Mouse (Mus musculus): ENCODE data around the gene Gm11733. TPM values are rescaled to one million over a fixed set of nuclear protein-coding genes. Genes with fewer than 3 reads are reported as not detected.

Gene Gm11733
- total and polyA plus RNA-seq, 3 experiments = 0.10 TPM; not detected in 2

GRCm38 (mm10) chr11:117475669-117476068, 8.5 kb upstream of the Gm11733 start:
- Histone ChIP-seq H3K4me1 (ENCODE audit: control insufficient read depth in 1 of 2, insufficient read depth in 2 of 2) (peaks cover 41 to 86% of the 10 kb centered on the region in 2 experiments), H3K36me3 (replicated peaks in 1 of 2; ENCODE audit: control insufficient read depth in 1 of 2, insufficient read depth in 1 of 2, low read length in 1 of 2) (peaks cover 0 to 5% of the 10 kb centered on the region in 2 experiments), H3K9ac (ENCODE audit: insufficient read depth, low read depth) (peak overlapping the region; percentile 87), H3K27me3 (replicated peaks) (no peaks in the 10 kb centered on the region), H3K4me2 (ENCODE audit: insufficient read depth, low read depth, poor library complexity, severe bottlenecking) (peak overlapping the region; percentile 64), H3K79me2 (replicated peaks; ENCODE audit: control insufficient read depth, extremely low read depth, insufficient read depth, poor library complexity, severe bottlenecking) (no peaks in the 10 kb centered on the region), H3K4me3 (replicated peaks in 1 of 3; ENCODE audit: low read depth in 2 of 3, low read length in 2 of 3, poor library complexity in 1 of 3) (peak overlapping the region; percentile 43 to 79 (median 58)), H3K27ac (ENCODE audit: insufficient read depth, low read depth) (peak overlapping the region; percentile 82), H3K9me3 (replicated peaks; ENCODE audit: low read length) (peaks cover 24% of the 10 kb centered on the region)
- dilution Hi-C loops (cut with MboI; ENCODE audit: extremely low pct_ligation_motif_present, extremely low pct_unique_long_range_greater_than_20kb, low sequenced_read_pairs) = no loop called here
- peak; percentile 89 for DNase-seq (ENCODE audit: extremely low read depth)
- in situ Hi-C loops (cut with MboI; ENCODE audit: low pct_ligation_motif_present, low pct_unique_long_range_greater_than_20kb, low sequenced_read_pairs) = loop anchor here (5.0 to 10.0 kb wide), 4 partner anchors 48 to 349 kb away; partner anchors contain the start of genes Afmid and Tk1
- TF ChIP-seq MYC (IDR thresholded peaks at IDR 0.05; ENCODE audit: low read depth, low read length) = 0 out of 2 replicates have a peak, but pooled peaks have one; percentile 39
- peak; percentile 84 for TF ChIP-seq POLR2A (IDR thresholded peaks at IDR 0.05; ENCODE audit: low read depth, low read length)
- TF ChIP-seq MXI1 (IDR thresholded peaks at IDR 0.05; ENCODE audit: low read depth, low read length) = peak; percentile 41; the same call in 1 of the 2 replicates
- no peak for TF ChIP-seq GABPA (IDR thresholded peaks at IDR 0.05; ENCODE audit: insufficient replicate concordance, low read depth, low read length)
- peak; percentile 12 for TF ChIP-seq ELF1 (IDR thresholded peaks at IDR 0.05; ENCODE audit: low read depth, low read length)
- no peak; the same call in 1 of the 2 replicates for TF ChIP-seq RCOR1 (conservative IDR thresholded peaks at IDR 0.05; ENCODE audit: low read depth, low read length)
- TF ChIP-seq TCF12 (IDR thresholded peaks at IDR 0.05; ENCODE audit: low read depth, low read length) = peak; percentile 66
- TF ChIP-seq MAZ (IDR thresholded peaks at IDR 0.05; ENCODE audit: low read depth, low read length) = peak; percentile 84
- TF ChIP-seq UBTF (IDR thresholded peaks at IDR 0.05; ENCODE audit: low read depth, low read length) = no peak
- peak; percentile 27; the same call in 1 of the 2 replicates for TF ChIP-seq SIN3A (IDR thresholded peaks at IDR 0.05; ENCODE audit: low read length)
- TF ChIP-seq ZMIZ1 (IDR thresholded peaks at IDR 0.05; ENCODE audit: low read depth, low read length) = peak; percentile 55; the same call in 1 of the 2 replicates
- no peak for TF ChIP-seq EP300 (IDR thresholded peaks at IDR 0.05; ENCODE audit: low read length)
- TF ChIP-seq NELFE (IDR thresholded peaks at IDR 0.05; ENCODE audit: low read depth, low read length) = peak; percentile 46; the same call in 1 of the 2 replicates
- peak; percentile 53; the same call in 1 of the 2 replicates for TF ChIP-seq NRF1 (IDR thresholded peaks at IDR 0.05; ENCODE audit: low read depth, low read length)
- TF ChIP-seq IRF4 (IDR thresholded peaks at IDR 0.05; ENCODE audit: low read depth, low read length) = peak; percentile 15; the same call in 1 of the 2 replicates

DNA sequence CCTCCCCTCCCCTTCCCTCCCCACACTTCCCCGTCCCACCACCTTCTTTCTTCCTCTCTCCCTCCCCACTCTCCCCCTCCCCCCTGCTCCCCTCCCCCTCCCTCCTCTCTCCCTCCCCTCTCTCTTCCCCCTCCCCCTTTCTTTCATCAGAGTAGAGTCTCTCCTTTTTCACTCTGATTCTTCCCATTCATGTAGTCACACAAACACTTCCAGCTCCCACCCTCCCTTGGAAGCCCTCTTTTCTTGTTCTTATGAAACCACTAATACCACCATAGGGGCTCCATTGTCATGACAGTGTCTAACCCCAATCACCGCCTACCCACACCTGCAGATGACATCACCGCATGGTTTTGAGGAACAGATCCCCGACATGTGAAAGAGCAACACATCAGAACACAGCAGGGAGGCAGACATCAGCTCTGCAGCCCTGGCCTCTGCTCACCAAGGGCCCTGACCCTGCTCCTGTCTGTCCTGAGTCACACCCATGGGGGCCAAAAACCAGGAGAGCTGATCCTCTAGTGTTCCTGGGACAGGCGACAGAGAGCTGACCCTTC, 7.5 kb upstream of the Gm11733 start:
- peaks cover 24% of the 10 kb centered on the region for H3K9me3 ChIP-seq (replicated peaks; ENCODE audit: low read length)
- dilution Hi-C loops (cut with MboI; ENCODE audit: extremely low pct_ligation_motif_present, extremely low pct_unique_long_range_greater_than_20kb, low sequenced_read_pairs) = no loop called here
- H3K79me2 ChIP-seq (replicated peaks; ENCODE audit: control insufficient read depth, extremely low read depth, insufficient read depth, poor library complexity, severe bottlenecking) = no peaks in the 10 kb centered on the region
- in situ Hi-C loops (cut with MboI; ENCODE audit: low pct_ligation_motif_present, low pct_unique_long_range_greater_than_20kb, low sequenced_read_pairs) = loop anchor here (5.0 to 10.0 kb wide), 4 partner anchors 49 to 348 kb away; partner anchors contain the start of genes Afmid and Tk1
- peaks cover 43 to 86% of the 10 kb centered on the region in 2 experiments for H3K4me1 ChIP-seq (ENCODE audit: control insufficient read depth in 1 of 2, insufficient read depth in 2 of 2)
- H3K9ac ChIP-seq (ENCODE audit: insufficient read depth, low read depth) = no peak overlapping the region
- no peaks in the 10 kb centered on the region for H3K27me3 ChIP-seq (replicated peaks)
- peak overlapping the region in 2 of 3 experiments; percentile 58 to 79 for H3K4me3 ChIP-seq (replicated peaks in 1 of 3; ENCODE audit: low read depth in 2 of 3, low read length in 2 of 3, poor library complexity in 1 of 3)
- DNase-seq (ENCODE audit: extremely low read depth) = peak; percentile 97
- peak overlapping the region; percentile 64 for H3K4me2 ChIP-seq (ENCODE audit: insufficient read depth, low read depth, poor library complexity, severe bottlenecking)
- peaks cover 0 to 5% of the 10 kb centered on the region in 2 experiments for H3K36me3 ChIP-seq (replicated peaks in 1 of 2; ENCODE audit: control insufficient read depth in 1 of 2, insufficient read depth in 1 of 2, low read length in 1 of 2)
- peak overlapping the region; percentile 60 for H3K27ac ChIP-seq (ENCODE audit: insufficient read depth, low read depth)
- TF ChIP-seq HCFC1 (IDR thresholded peaks at IDR 0.05; ENCODE audit: low read depth, low read length) (0 out of 2 replicates have a peak, but pooled peaks have one; percentile 10), NELFE (IDR thresholded peaks at IDR 0.05; ENCODE audit: low read depth, low read length) (peak; percentile 40; the same call in 1 of the 2 replicates), POLR2AphosphoS2 (IDR thresholded peaks at IDR 0.05; ENCODE audit: low read depth, low read length) (no peak), TBP (conservative IDR thresholded peaks at IDR 0.05; ENCODE audit: low read depth, low read length) (no peak), JUND (conservative IDR thresholded peaks at IDR 0.05; ENCODE audit: low read depth, low read length) (peak; percentile 90), MEF2A (IDR thresholded peaks at IDR 0.05; ENCODE audit: borderline replicate concordance, low read depth, low read length) (peak; percentile 72; the same call in 1 of the 2 replicates), ZKSCAN1 (IDR thresholded peaks at IDR 0.05; ENCODE audit: borderline replicate concordance, low read depth, low read length) (no peak), SMC3 (IDR thresholded peaks at IDR 0.05; ENCODE audit: low read depth, low read length) (no peak; the same call in none of the 2 replicates), MYC (IDR thresholded peaks at IDR 0.05; ENCODE audit: low read depth, low read length) (peak; percentile 79), SIN3A (IDR thresholded peaks at IDR 0.05; ENCODE audit: low read length) (peak; percentile 37), TCF12 (IDR thresholded peaks at IDR 0.05; ENCODE audit: low read depth, low read length) (peak; percentile 98), KAT2A (IDR thresholded peaks at IDR 0.05; ENCODE audit: insufficient replicate concordance, low read length) (no peak), PAX5 (IDR thresholded peaks at IDR 0.05; ENCODE audit: low read length) (no peak), GABPA (IDR thresholded peaks at IDR 0.05; ENCODE audit: insufficient replicate concordance, low read depth, low read length) (no peak), EP300 (IDR thresholded peaks at IDR 0.05; ENCODE audit: low read length) (peak; percentile 96), ETS1 (conservative IDR thresholded peaks at IDR 0.05; ENCODE audit: low read depth, low read length) (peak; percentile 88), ZMIZ1 (IDR thresholded peaks at IDR 0.05; ENCODE audit: low read depth, low read length) (no peak), MAX (IDR thresholded peaks at IDR 0.05; ENCODE audit: low read length) (peak; percentile 84), MXI1 (IDR thresholded peaks at IDR 0.05; ENCODE audit: low read depth, low read length) (peak; percentile 69), CHD2 (IDR thresholded peaks at IDR 0.05; ENCODE audit: low read length) (peak; percentile 81), MAZ (IDR thresholded peaks at IDR 0.05; ENCODE audit: low read depth, low read length) (peak; percentile 78; the same call in 1 of the 2 replicates), USF2 (conservative IDR thresholded peaks at IDR 0.05; ENCODE audit: low read depth, low read length) (no peak), RCOR1 (conservative IDR thresholded peaks at IDR 0.05; ENCODE audit: low read depth, low read length) (peak; percentile 41; the same call in 1 of the 2 replicates)
